Mouse (Mus musculus) testis, postnatal 10 days (tissue): ENCODE measurements at regions not wholly inside any gene's neighbourhood (a gene's known extent, or its start where the extent isn't known, plus 50 kb on each side); places are given as distances from the start of the nearest gene placed in this dataset.

Experiments
- DNase-seq: peaks from one replicate; pipeline ENCODE4 v3.0.0; 2021; ENCODE audit warnings: low spot score

GRCm38 (mm10) chr7:124671117-124671516 is 688.4 kb downstream of the Hs3st4 start:
- no peak for DNase-seq

- DNase-seq, result no peak
These were observed 694.3 kb downstream of the Hs3st4 start for GRCm38 (mm10) chr7:124676854-124677515.

GRCm38 (mm10) chr7:124680561-124680960 is 697.9 kb downstream of the Hs3st4 start:
- DNase-seq, result no peak

GRCm38 (mm10) chr7:124681212-124681611 is 698.5 kb downstream of the Hs3st4 start:
- peak; percentile 44 for DNase-seq

GRCm38 (mm10) chr7:124681820-124682219 is 699.2 kb downstream of the Hs3st4 start:
- DNase-seq, result no peak

- DNase-seq, result peak; percentile 48
These were observed 702.8 kb downstream of the Hs3st4 start for GRCm38 (mm10) chr7:124685424-124685823.

GRCm38 (mm10) chr7:124704163-124704824 is 721.6 kb downstream of the Hs3st4 start:
- DNase-seq, result no peak

- no peak for DNase-seq
These were observed 724.5 kb downstream of the Hs3st4 start for GRCm38 (mm10) chr7:124707143-124707542.

- DNase-seq, result no peak
These were observed 726.3 kb downstream of the Hs3st4 start for GRCm38 (mm10) chr7:124708771-124709485.

GRCm38 (mm10) chr7:124720927-124721326 is 723.5 kb upstream of the Kdm8 start:
- no peak for DNase-seq

GRCm38 (mm10) chr7:124742086-124742485 is 702.4 kb upstream of the Kdm8 start:
- DNase-seq, result no peak

GRCm38 (mm10) chr7:124746321-124746720 is 698.2 kb upstream of the Kdm8 start:
- DNase-seq, result no peak

- DNase-seq, result no peak
These were observed 696.1 kb upstream of the Kdm8 start for GRCm38 (mm10) chr7:124748396-124748795.

GRCm38 (mm10) chr7:124759084-124759483 is 685.4 kb upstream of the Kdm8 start:
- DNase-seq, result no peak

- no peak for DNase-seq
These were observed 666.7 kb upstream of the Kdm8 start for GRCm38 (mm10) chr7:124777822-124778221.

GRCm38 (mm10) chr7:124782816-124783215 is 661.7 kb upstream of the Kdm8 start:
- DNase-seq, result no peak

- no peak for DNase-seq
These were observed 659.5 kb upstream of the Kdm8 start for GRCm38 (mm10) chr7:124784995-124785394.

- DNase-seq, result no peak
These were observed 658.6 kb upstream of the Kdm8 start for GRCm38 (mm10) chr7:124785896-124786295.

GRCm38 (mm10) chr7:124788781-124789180 is 655.7 kb upstream of the Kdm8 start:
- no peak for DNase-seq

- no peak for DNase-seq
These were observed 641.4 kb upstream of the Kdm8 start for GRCm38 (mm10) chr7:124803101-124803500.

GRCm38 (mm10) chr7:124834692-124835091 is 609.8 kb upstream of the Kdm8 start:
- DNase-seq, result no peak

GRCm38 (mm10) chr7:124836531-124836930 is 607.9 kb upstream of the Kdm8 start:
- no peak for DNase-seq

- DNase-seq, result no peak
These were observed 589.4 kb upstream of the Kdm8 start for GRCm38 (mm10) chr7:124855056-124855455.
